Mouse (Mus musculus) activated CD4-positive, CD25-positive, alpha-beta regulatory T cell (primary cell): ENCODE results near the gene Gm572. TPM values are rescaled to one million over a fixed set of nuclear protein-coding genes. Genes with fewer than 3 reads are reported as not detected.

Experiments used
- polyA plus RNA-seq, 2 experiments: library from polyadenylated mRNA; unstranded; fragments of 100-300 nt; shearing (Covaris generic); gene quantifications; one replicate each; pipeline ENCODE4 v1.2.1; 2017

Gene Gm572
- polyA plus RNA-seq, result not detected

GRCm38 (mm10) chr4:148643291-148644156 is at the start of gene Gm572:
TSS of gene Gm572 (plus strand) at chr4:148643317.

GRCm38 (mm10) chr4:148602357-148603120 is 40.6 kb upstream of the Gm572 start, which contains the start of gene Masp2:
TSS of gene Masp2 (plus strand) at chr4:148602554.

GRCm38 (mm10) chr4:148626623-148627185 is 16.4 kb upstream of the Gm572 start, which contains the start of gene Tardbp:
TSS of gene Tardbp (minus strand) at chr4:148627019.

Other genes with a start within 250 kb of the Gm572 start
- gene Ubiad1, start 198.5 kb upstream of the Gm572 start, polyA plus RNA-seq, result 10 to 100 TPM in 1 of 2 experiments, 1 to 10 TPM in 1; 9.9 to 16.0 TPM
- 10 to 100 TPM; 21.0 to 21.2 TPM for gene Mtor, start 194.7 kb upstream of the Gm572 start, polyA plus RNA-seq
- under 1 TPM in 1 of 2 experiments, not detected in 1; 0.55 TPM for gene Angptl7, start 142.9 kb upstream of the Gm572 start, polyA plus RNA-seq
- gene Exosc10, start 84.9 kb upstream of the Gm572 start, polyA plus RNA-seq, result 10 to 100 TPM; 93.0 to 96.6 TPM
- 10 to 100 TPM; 51.4 to 97.6 TPM for gene Srm, start 51.8 kb upstream of the Gm572 start, polyA plus RNA-seq
- under 1 TPM in 1 of 2 experiments, not detected in 1; 0.07 TPM for gene Masp2, start 40.8 kb upstream of the Gm572 start, polyA plus RNA-seq
- 100 to 1,000 TPM; 178 to 198 TPM for gene Tardbp, start 16.3 kb upstream of the Gm572 start, polyA plus RNA-seq
- gene Casz1, start 161.1 kb downstream of the Gm572 start, polyA plus RNA-seq, result 1 to 10 TPM; 2.2 TPM